Mouse (Mus musculus): ENCODE data around the gene Cyp2w1.

DNA sequence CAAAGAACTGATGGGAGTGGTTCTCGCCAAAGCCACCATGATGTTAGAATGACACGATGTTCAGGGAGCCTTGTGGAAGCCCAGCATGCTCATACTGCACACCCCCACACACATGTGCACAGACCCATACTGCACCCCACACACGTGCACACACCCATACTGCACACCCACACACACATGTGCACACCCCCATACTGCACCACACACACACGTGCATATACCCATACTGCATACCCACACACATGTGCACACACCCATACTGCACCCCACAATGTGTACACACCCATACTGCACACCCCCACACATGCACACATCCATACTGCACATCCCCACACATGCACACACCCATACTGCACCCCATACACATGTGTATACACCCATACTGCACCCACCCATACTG is 16.8 kb upstream of the Cyp2w1 start:
- TF ChIP-seq POLR2A (IDR thresholded peaks at IDR 0.05; ENCODE audit: insufficient read depth, low read length), result no peak
- TF ChIP-seq CTCF (IDR thresholded peaks at IDR 0.05; ENCODE audit: low read depth, low read length), result no peak
- TF ChIP-seq EP300 (IDR thresholded peaks at IDR 0.05; ENCODE audit: insufficient read depth, low read depth, low read length), result no peak
